In genomic region chr10:127604465-127605250, GRCm38 (mm10) we compare ENCODE assay signal across 8 mouse cellular contexts.
A peak's percentile ranks its signal among the peaks of the same experiment; 100 is the strongest.
DNase-seq lines count a peak whose midpoint lies in the region.

No protein-coding gene starts in this region.

- peak; percentile 54 for DNase-seq in right cerebral cortex, postnatal 14 days
- no peak for DNase-seq in right cerebral cortex, postnatal 25 days
- peak; percentile 50 for DNase-seq in c-Kit-positive CD71-negative TER-119-negative erythroid progenitor cells, embryonic 14.5 days (ENCODE audit: low read depth)
- DNase-seq in kidney, adult 9 months: peak; percentile 71
- peak; percentile 84 for DNase-seq in lung, postnatal 10 days
- no peak for DNase-seq in thymus, postnatal 10 days (ENCODE audit: low spot score in 2 of 2)
- DNase-seq in neural tube, embryonic 10.5 days (ENCODE audit: extremely low spot score, low spot score): no peak
- no peak for DNase-seq in frontal cortex, postnatal 10 days (ENCODE audit: low spot score in 2 of 2)

Comparison
In these comparisons a context has a peak if more than half of its experiments do, and no peak if none do; other contexts are left out.
1. DNase-seq: peak in right cerebral cortex, postnatal 14 days (single experiment), c-Kit-positive CD71-negative TER-119-negative erythroid progenitor cells, embryonic 14.5 days (single experiment), kidney, adult 9 months (single experiment) and lung, postnatal 10 days (single experiment); none in right cerebral cortex, postnatal 25 days (single experiment), thymus, postnatal 10 days (0 of 2), neural tube, embryonic 10.5 days (single experiment) and frontal cortex, postnatal 10 days (0 of 2).